Mouse (Mus musculus): ENCODE data around the gene Fbxl16. TPM values are rescaled to one million over a fixed set of nuclear protein-coding genes. Genes with fewer than 3 reads are reported as not detected.

Fbxl16 gene
- polyA plus RNA-seq (2012; ENCODE audit: insufficient read depth, low replicate concordance) = 0.15 TPM in 1 of 2 replicates, not detected in the other

- TF ChIP-seq FLI1 (IDR thresholded peaks at IDR 0.05; ENCODE audit: low read length) = no peak
- TF ChIP-seq GATA1 (IDR thresholded peaks at IDR 0.05; ENCODE audit: borderline replicate concordance, low read length) = no peak
- no peaks in the 10 kb centered on the region for H3K9me3 ChIP-seq
- peaks cover 24% of the 10 kb centered on the region for H3K4me1 ChIP-seq
- peaks cover 83% of the 10 kb centered on the region for H3K27me3 ChIP-seq (replicated peaks)
- peak within 1 kb of the TSS; percentile 87 for H3K4me3 ChIP-seq (replicated peaks)
- no peaks in the 10 kb centered on the region for H3K36me3 ChIP-seq (replicated peaks; ENCODE audit: low read length)
Measured at GRCm38 (mm10) chr17:25808789-25809605, at the start of gene Fbxl16. TSS of gene Fbxl16 (plus strand) at chr17:25809085.

GRCm38 (mm10) chr17:25760148-25760547 lies 48.7 kb upstream of the Fbxl16 start:
- Histone ChIP-seq H3K36me3 (replicated peaks; ENCODE audit: low read length) (no peaks in the 10 kb centered on the region), H3K4me1 (no peaks in the 10 kb centered on the region), H3K9me3 (no peaks in the 10 kb centered on the region), H3K4me3 (replicated peaks) (no peak overlapping the region), H3K27me3 (replicated peaks) (peaks cover 47% of the 10 kb centered on the region)
- no peak for TF ChIP-seq GATA1 (IDR thresholded peaks at IDR 0.05; ENCODE audit: borderline replicate concordance, low read length)

- TF ChIP-seq GATA1 (IDR thresholded peaks at IDR 0.05; ENCODE audit: borderline replicate concordance, low read length) = no peak
- no peak for TF ChIP-seq FLI1 (IDR thresholded peaks at IDR 0.05; ENCODE audit: low read length)
- Histone ChIP-seq H3K4me3 (replicated peaks) (no peak overlapping the region), H3K4me1 (no peaks in the 10 kb centered on the region), H3K9me3 (no peaks in the 10 kb centered on the region), H3K36me3 (replicated peaks; ENCODE audit: low read length) (no peaks in the 10 kb centered on the region), H3K27me3 (replicated peaks) (peaks cover 44% of the 10 kb centered on the region)
Measured at GRCm38 (mm10) chr17:25761561-25761970, 47.3 kb upstream of the Fbxl16 start.

GRCm38 (mm10) chr17:25762591-25762990 lies 46.3 kb upstream of the Fbxl16 start:
- no peak overlapping the region for H3K4me3 ChIP-seq (replicated peaks)
- peaks cover 46% of the 10 kb centered on the region for H3K27me3 ChIP-seq (replicated peaks)
- TF ChIP-seq GATA1 (IDR thresholded peaks at IDR 0.05; ENCODE audit: borderline replicate concordance, low read length) = no peak
- no peak for TF ChIP-seq FLI1 (IDR thresholded peaks at IDR 0.05; ENCODE audit: low read length)
- no peaks in the 10 kb centered on the region for H3K4me1 ChIP-seq
- no peaks in the 10 kb centered on the region for H3K9me3 ChIP-seq
- no peaks in the 10 kb centered on the region for H3K36me3 ChIP-seq (replicated peaks; ENCODE audit: low read length)

GRCm38 (mm10) chr17:25765886-25766285 lies 43.0 kb upstream of the Fbxl16 start:
- TF ChIP-seq FLI1 (IDR thresholded peaks at IDR 0.05; ENCODE audit: low read length) = no peak
- TF ChIP-seq GATA1 (IDR thresholded peaks at IDR 0.05; ENCODE audit: borderline replicate concordance, low read length) = no peak
- no peaks in the 10 kb centered on the region for H3K36me3 ChIP-seq (replicated peaks; ENCODE audit: low read length)
- H3K9me3 ChIP-seq = no peaks in the 10 kb centered on the region
- H3K4me1 ChIP-seq = no peaks in the 10 kb centered on the region
- H3K27me3 ChIP-seq (replicated peaks) = peaks cover 52% of the 10 kb centered on the region
- H3K4me3 ChIP-seq (replicated peaks) = no peak overlapping the region

GRCm38 (mm10) chr17:25769331-25769730 lies 39.6 kb upstream of the Fbxl16 start:
- TF ChIP-seq FLI1 (IDR thresholded peaks at IDR 0.05; ENCODE audit: low read length) = no peak
- TF ChIP-seq GATA1 (IDR thresholded peaks at IDR 0.05; ENCODE audit: borderline replicate concordance, low read length) = no peak
- no peak overlapping the region for H3K4me3 ChIP-seq (replicated peaks)
- H3K36me3 ChIP-seq (replicated peaks; ENCODE audit: low read length) = no peaks in the 10 kb centered on the region
- H3K9me3 ChIP-seq = no peaks in the 10 kb centered on the region
- peaks cover 48% of the 10 kb centered on the region for H3K27me3 ChIP-seq (replicated peaks)
- H3K4me1 ChIP-seq = peaks cover 10% of the 10 kb centered on the region

GRCm38 (mm10) chr17:25773549-25774120 lies 35.2 kb upstream of the Fbxl16 start, which contains the start of gene Narfl:
TSS of gene Narfl (plus strand) at chr17:25773776.
- Histone ChIP-seq H3K9me3 (no peaks in the 10 kb centered on the region), H3K4me1 (peaks cover 29% of the 10 kb centered on the region), H3K36me3 (replicated peaks; ENCODE audit: low read length) (peaks cover 30% of the 10 kb centered on the region), H3K27me3 (replicated peaks) (peaks cover 24% of the 10 kb centered on the region), H3K4me3 (replicated peaks) (peak within 1 kb of the TSS; percentile 99)
- TF ChIP-seq FLI1 (IDR thresholded peaks at IDR 0.05; ENCODE audit: low read length) (no peak), GATA1 (IDR thresholded peaks at IDR 0.05; ENCODE audit: borderline replicate concordance, low read length) (no peak)

GRCm38 (mm10) chr17:25775318-25776062 lies 33.4 kb upstream of the Fbxl16 start:
- H3K4me3 ChIP-seq (replicated peaks) = peak overlapping the region; percentile 64
- peaks cover 11% of the 10 kb centered on the region for H3K27me3 ChIP-seq (replicated peaks)
- no peaks in the 10 kb centered on the region for H3K9me3 ChIP-seq
- H3K36me3 ChIP-seq (replicated peaks; ENCODE audit: low read length) = peaks cover 49% of the 10 kb centered on the region
- H3K4me1 ChIP-seq = peaks cover 29% of the 10 kb centered on the region
- TF ChIP-seq GATA1 (IDR thresholded peaks at IDR 0.05; ENCODE audit: borderline replicate concordance, low read length) (no peak), FLI1 (IDR thresholded peaks at IDR 0.05; ENCODE audit: low read length) (no peak)

GRCm38 (mm10) chr17:25777948-25778347 lies 30.9 kb upstream of the Fbxl16 start:
- H3K27me3 ChIP-seq (replicated peaks) = no peaks in the 10 kb centered on the region
- no peaks in the 10 kb centered on the region for H3K9me3 ChIP-seq
- peaks cover 73% of the 10 kb centered on the region for H3K36me3 ChIP-seq (replicated peaks; ENCODE audit: low read length)
- H3K4me3 ChIP-seq (replicated peaks) = no peak overlapping the region
- H3K4me1 ChIP-seq = peaks cover 29% of the 10 kb centered on the region
- TF ChIP-seq GATA1 (IDR thresholded peaks at IDR 0.05; ENCODE audit: borderline replicate concordance, low read length) = no peak
- TF ChIP-seq FLI1 (IDR thresholded peaks at IDR 0.05; ENCODE audit: low read length) = no peak
